Mouse (Mus musculus) ES-E14 (cell line): ENCODE results near the gene Uckl1. TPM values are rescaled to one million over a fixed set of nuclear protein-coding genes. Genes with fewer than 3 reads are reported as not detected.

Experiments
- DNase-seq: peaks from one replicate; pipeline ENCODE4 v3.0.0-alpha.2; 2013; ENCODE audit warnings: low read depth, low spot score
- H3K27ac ChIP-seq: 2 replicates; pipeline ENCODE4 v1.5.1; 2012; ENCODE audit warnings: low read depth, mild to moderate bottlenecking, low read length, moderate library complexity, mixed read lengths; ENCODE audit not compliant: poor library complexity, insufficient read depth, severe bottlenecking
- H3K36me3 ChIP-seq: 2 replicates; pipeline ENCODE4 v1.6.1; 2012; ENCODE audit warnings: mild to moderate bottlenecking, low read length, moderate library complexity, mixed read lengths; ENCODE audit not compliant: control insufficient read depth, poor library complexity, insufficient read depth, severe bottlenecking
- H3K4me1 ChIP-seq, 2 experiments: fragments of 150-350 bp in 1 of 2; sonication (generic) in 1 of 2; 2 replicates each; pipeline ENCODE4 v1.6.1; 2012; ENCODE audit warnings: low read length in 2 of 2, mild to moderate bottlenecking in 1 of 2, mixed read lengths in 1 of 2; ENCODE audit not compliant: control insufficient read depth in 2 of 2, insufficient read depth in 2 of 2, poor library complexity in 1 of 2
- H3K4me3 ChIP-seq, 2 experiments: fragments of 150-350 bp in 1 of 2; sonication (generic) in 1 of 2; 2 replicates each; pipeline ENCODE4 v1.5.1; 2012; ENCODE audit warnings: low read length in 2 of 2, low read depth in 1 of 2, mild to moderate bottlenecking in 1 of 2, mixed read lengths in 1 of 2; ENCODE audit not compliant: insufficient read depth in 1 of 2, poor library complexity in 1 of 2, severe bottlenecking in 1 of 2
- H3K9ac ChIP-seq: 2 replicates; pipeline ENCODE4 v1.6.1; 2012; ENCODE audit warnings: low read depth, mild to moderate bottlenecking, low read length, mixed read lengths; ENCODE audit not compliant: poor library complexity, insufficient read depth, severe bottlenecking
- H3K9me3 ChIP-seq: fragments of 150-350 bp; sonication (generic); 2 replicates; pipeline ENCODE4 v1.6.1; 2012; ENCODE audit warnings: low read depth, mild to moderate bottlenecking, low read length; ENCODE audit not compliant: control insufficient read depth, insufficient read depth
- CHD2 ChIP-seq: IDR thresholded peaks from 2 replicates; pipeline ENCODE4 v1.6.1; 2014; ENCODE audit warnings: mild to moderate bottlenecking, low read depth, low read length, inconsistent platforms
- HCFC1 ChIP-seq: IDR thresholded peaks from 2 replicates; pipeline ENCODE4 v1.6.1; 2012; ENCODE audit warnings: low read length, inconsistent platforms, borderline replicate concordance; ENCODE audit not compliant: insufficient read depth
- MAFK ChIP-seq: IDR thresholded peaks from 2 replicates; pipeline ENCODE4 v1.6.1; 2014; ENCODE audit warnings: mild to moderate bottlenecking, low read depth, low read length, inconsistent platforms; ENCODE audit not compliant: insufficient read depth
- ZC3H11A ChIP-seq: IDR thresholded peaks from 2 replicates; pipeline ENCODE4 v1.6.1; 2012; ENCODE audit warnings: low read depth, mild to moderate bottlenecking, inconsistent platforms, low read length, borderline replicate concordance
- ZNF384 ChIP-seq: IDR thresholded peaks from 2 replicates; pipeline ENCODE4 v1.6.1; 2012; ENCODE audit warnings: low read depth, low read length, inconsistent platforms
- in situ Hi-C, 2 experiments: fragments of 600-800 bp; cut with MboI; formaldehyde crosslinking; loops; one replicate each; pipeline ENCODE4 v1.15.1; 2025; ENCODE audit warnings: low sequenced_read_pairs in 2 of 2, inconsistent platforms in 1 of 2; ENCODE audit not compliant: unreplicated experiment in 2 of 2
- total RNA-seq: library from RNA; depleted of rRNA; stranded (reverse); fragments of 300-350 nt; gene quantifications from 2 replicates; pipeline ENCODE4 v1.2.3, GENCODE M21; 2012

The Uckl1 gene
- total RNA-seq, 1 experiment = 24.0 TPM

DNA sequence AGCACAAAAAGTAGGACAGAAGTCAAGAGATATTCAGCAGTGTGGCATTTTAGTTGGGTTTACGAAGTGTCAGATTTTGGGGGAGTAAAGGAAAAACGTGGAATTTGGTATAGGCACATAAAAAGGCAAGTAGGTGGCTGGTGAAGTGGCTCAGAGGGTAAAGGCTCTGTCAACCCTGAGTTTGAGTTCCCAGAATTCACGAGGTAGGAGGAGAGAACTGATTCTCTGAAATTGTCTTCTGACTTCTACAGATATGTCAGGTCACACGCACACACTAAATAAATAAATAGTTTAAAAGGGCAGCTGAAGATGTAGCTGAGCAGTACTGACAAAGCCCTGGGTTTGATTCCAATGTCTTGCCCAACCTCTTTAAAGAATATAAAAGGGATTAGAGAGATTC, 17.7 kb upstream of the Uckl1 start:
- no peak overlapping the region for H3K27ac ChIP-seq
- H3K4me3 ChIP-seq = peak overlapping the region in 1 of 2 experiments; percentile 98; a peak in 1 of 4 replicates
- no peak for DNase-seq
- TF ChIP-seq HCFC1 = no peak
- TF ChIP-seq ZNF384 = no peak
- TF ChIP-seq CHD2 = no peak
- no peak for TF ChIP-seq MAFK
- no peak for TF ChIP-seq ZC3H11A
- no peaks in the 10 kb centered on the region for H3K9me3 ChIP-seq
- H3K4me1 ChIP-seq = peaks cover under 1 to 4% of the 10 kb centered on the region in 2 experiments; a peak in 2 of 4 replicates
- in situ Hi-C loops = no loop called here
- no peak overlapping the region for H3K9ac ChIP-seq
- no peaks in the 10 kb centered on the region for H3K36me3 ChIP-seq

DNA sequence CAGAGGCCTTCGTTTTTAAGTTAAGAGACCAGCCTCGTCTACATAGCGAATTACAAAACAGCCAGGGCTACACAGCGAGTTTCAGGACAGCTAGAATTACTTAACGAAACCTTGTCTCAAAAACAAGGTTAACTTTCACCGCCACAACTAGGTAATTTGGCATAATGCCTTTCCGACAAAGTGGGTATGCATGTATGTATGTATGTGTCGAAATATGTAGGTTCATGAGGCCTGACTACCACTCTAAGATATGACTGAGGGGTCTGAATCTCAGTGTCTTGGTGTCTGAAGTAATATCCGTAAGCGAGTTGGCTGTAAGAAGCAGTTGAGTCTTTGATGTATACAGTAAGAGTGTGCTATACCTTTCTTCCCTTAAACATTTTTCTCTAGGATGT, 17.1 kb upstream of the Uckl1 start:
- H3K4me3 ChIP-seq = peak overlapping the region; percentile 81 to 98
- H3K9me3 ChIP-seq = no peaks in the 10 kb centered on the region
- H3K36me3 ChIP-seq = no peaks in the 10 kb centered on the region
- peak overlapping the region; percentile 87 for H3K9ac ChIP-seq
- no peak overlapping the region for H3K27ac ChIP-seq
- no peak for DNase-seq
- in situ Hi-C loops = no loop called here
- TF ChIP-seq CHD2 (no peak), HCFC1 (no peak), ZC3H11A (no peak), MAFK (no peak), ZNF384 (no peak)
- peaks cover 4 to 6% of the 10 kb centered on the region in 2 experiments; a peak in 2 of 4 replicates for H3K4me1 ChIP-seq

- Histone ChIP-seq H3K4me3 (peak overlapping the region; percentile 81 to 98), H3K27ac (peak overlapping the region; percentile 37), H3K9me3 (no peaks in the 10 kb centered on the region), H3K36me3 (no peaks in the 10 kb centered on the region), H3K4me1 (peaks cover 4 to 6% of the 10 kb centered on the region in 2 experiments; a peak in 2 of 4 replicates), H3K9ac (peak overlapping the region; percentile 87)
- no peak for TF ChIP-seq ZC3H11A
- TF ChIP-seq HCFC1 = peak; percentile 75; the same call in 1 of the 2 replicates
- peak; percentile 30; the same call in 1 of the 2 replicates for TF ChIP-seq CHD2
- TF ChIP-seq MAFK = no peak
- TF ChIP-seq ZNF384 = no peak
- in situ Hi-C loops = no loop called here
- peak; percentile 95 for DNase-seq
Measured at GRCm38 (mm10) chr2:181600828-181601750, 16.4 kb upstream of the Uckl1 start.

DNA sequence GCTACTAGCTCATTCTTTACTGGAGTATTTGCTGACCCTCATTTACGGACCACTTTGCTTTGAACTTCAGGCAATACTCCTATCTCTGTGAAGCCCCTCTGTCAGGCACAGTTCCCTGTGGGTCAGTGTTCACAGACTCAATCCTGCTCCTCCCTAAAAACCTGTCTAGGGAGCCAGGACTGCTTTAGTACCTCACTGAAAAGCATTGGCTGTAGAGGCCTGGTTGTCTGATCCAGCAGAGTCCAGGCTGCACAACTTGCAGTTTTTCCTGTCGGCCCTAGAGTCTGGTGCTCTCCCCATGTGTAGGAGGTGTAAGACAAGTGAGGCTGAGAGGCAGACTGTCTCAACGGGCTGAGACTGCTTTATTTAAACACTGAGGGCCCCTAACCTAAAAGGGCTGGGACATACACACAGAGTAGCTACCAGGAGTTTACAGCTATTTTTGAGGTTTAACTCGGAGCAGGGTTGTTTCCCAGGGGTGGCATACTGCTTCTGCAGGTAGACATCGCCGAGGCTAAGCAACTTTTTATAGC, 15.6 kb upstream of the Uckl1 start:
- Histone ChIP-seq H3K9ac (peak overlapping the region; percentile 80), H3K4me1 (peaks cover 4 to 6% of the 10 kb centered on the region in 2 experiments; a peak in 2 of 4 replicates), H3K4me3 (peak overlapping the region; percentile 81 to 98), H3K36me3 (no peaks in the 10 kb centered on the region), H3K9me3 (no peaks in the 10 kb centered on the region), H3K27ac (no peak overlapping the region)
- DNase-seq = no peak
- no peak for TF ChIP-seq ZNF384
- in situ Hi-C loops = no loop called here
